Mouse (Mus musculus) testis, adult 2 months (tissue): ENCODE measurements at regions not wholly inside any gene's neighbourhood (a gene's known extent, or its start where the extent isn't known, plus 50 kb on each side); places are given as distances from the start of the nearest gene placed in this dataset.

ENCODE experiments used
- CTCF ChIP-seq: fragments of 200-500 bp; IDR thresholded peaks from 2 replicates; pipeline ENCODE4 v1.5.1; 2012; ENCODE audit warnings: low read depth, mild to moderate bottlenecking, inconsistent platforms, low read length, moderate library complexity; ENCODE audit not compliant: control insufficient read depth, insufficient read depth, insufficient replicate concordance
- POLR2A ChIP-seq: fragments of 200-500 bp; IDR thresholded peaks from 2 replicates; pipeline ENCODE4 v1.6.1; 2012; ENCODE audit warnings: low read depth, mild to moderate bottlenecking, inconsistent platforms, low read length, moderate library complexity; ENCODE audit not compliant: control insufficient read depth

- TF ChIP-seq CTCF (no peak), POLR2A (no peak)
Observed at GRCm38 (mm10) chr7:111205876-111206275, 123.0 kb upstream of the Eif4g2 start.
